Mouse (Mus musculus) lung, adult 18-20 months (tissue): ENCODE measurements around the gene Tspan10.

ENCODE experiments used
- DNase-seq, 2 experiments: peaks; one replicate each; pipeline ENCODE4 v3.0.0; 2022; ENCODE audit warnings: mixed read lengths in 2 of 2

The Tspan10 gene

GRCm38 (mm10) chr11:120457370-120457769 is 14.9 kb downstream of the Tspan10 start:
- DNase-seq, result no peak

- peak; percentile 72 to 77 for DNase-seq
Measured at GRCm38 (mm10) chr11:120457772-120458751, 15.6 kb downstream of the Tspan10 start, which contains the start of the genes Oxld1 and Ccdc137. TSS of gene Oxld1 (minus strand) at chr11:120458068. TSS of gene Ccdc137 (plus strand) at chr11:120458115.

- DNase-seq, result no peak
Measured at GRCm38 (mm10) chr11:120458847-120459597, 16.6 kb downstream of the Tspan10 start.

GRCm38 (mm10) chr11:120463536-120463935 is 21.1 kb downstream of the Tspan10 start:
- no peak for DNase-seq

GRCm38 (mm10) chr11:120464365-120464764 is 21.9 kb downstream of the Tspan10 start:
- no peak for DNase-seq

- no peak for DNase-seq
Measured at GRCm38 (mm10) chr11:120465521-120465920, 23.1 kb downstream of the Tspan10 start.

- peak; percentile 95 to 96 for DNase-seq
Measured at GRCm38 (mm10) chr11:120467051-120467735, 24.7 kb downstream of the Tspan10 start, which contains the start of gene Arl16. TSS of gene Arl16 (minus strand) at chr11:120467607.

GRCm38 (mm10) chr11:120467736-120468092 is 25.3 kb downstream of the Tspan10 start:
- no peak for DNase-seq

GRCm38 (mm10) chr11:120472052-120472451 is 29.6 kb downstream of the Tspan10 start:
- no peak for DNase-seq

GRCm38 (mm10) chr11:120483448-120483934 is 41.0 kb downstream of the Tspan10 start:
- no peak for DNase-seq

GRCm38 (mm10) chr11:120484265-120484981 is 42.0 kb downstream of the Tspan10 start, which contains the start of gene Mrpl12:
TSS of gene Mrpl12 (plus strand) at chr11:120484613.
- DNase-seq, result peak; percentile 87 to 90

GRCm38 (mm10) chr11:120485251-120485650 is 42.8 kb downstream of the Tspan10 start:
- no peak for DNase-seq

- DNase-seq, result no peak
Measured at GRCm38 (mm10) chr11:120488516-120488915, 46.1 kb downstream of the Tspan10 start.

- peak; percentile 71 to 79 for DNase-seq
Measured at GRCm38 (mm10) chr11:120489054-120489761, 46.8 kb downstream of the Tspan10 start.

GRCm38 (mm10) chr11:120490291-120491046 is 48.0 kb downstream of the Tspan10 start:
- peak; percentile 55 to 70 for DNase-seq

- peak; percentile 91 to 92 for DNase-seq
Measured at GRCm38 (mm10) chr11:120491317-120492023, 49.0 kb downstream of the Tspan10 start, which contains the start of gene Slc25a10. TSS of gene Slc25a10 (plus strand) at chr11:120491840.

GRCm38 (mm10) chr11:120492024-120492877 is 49.8 kb downstream of the Tspan10 start:
- DNase-seq, result peak; percentile 62 to 66

- DNase-seq, result no peak
Measured at GRCm38 (mm10) chr11:120492878-120493203, 50.4 kb downstream of the Tspan10 start.

- peak in 1 of 2 experiments; percentile 45 for DNase-seq
Measured at GRCm38 (mm10) chr11:120493351-120493750, 50.9 kb downstream of the Tspan10 start.
